Comparison of ENCODE assay signal across 14 mouse cellular contexts in genomic region chr11:119801855-119802254, GRCm38 (mm10).
DNase-seq lines count a peak whose midpoint lies in the region; ATAC-seq and TF ChIP-seq lines count a peak whose summit lies in the region.
"Had no signal": no experiment of that assay in that cellular context is flagged by ENCODE, and none has a peak within 500 bp of the region (broad histone marks: within the 10 kb centered on the region; RNA-seq: fewer than 3 reads in every experiment).

No protein-coding gene starts in this region.

- ATAC-seq in intestine, embryonic 15.5 days: no peak
- no peak for ATAC-seq in intestine, postnatal 0 days
- ATAC-seq in liver, postnatal 0 days: no peak

- 0 out of 2 replicates have a peak overlapping the region, but pooled peaks have one; percentile 15 for H3K27ac ChIP-seq in intestine, embryonic 15.5 days
- H3K27ac ChIP-seq in intestine, postnatal 0 days (ENCODE audit: low read depth, low read length): no peak overlapping the region
- no peak overlapping the region for H3K27ac ChIP-seq in liver, postnatal 0 days (ENCODE audit: low read depth)
- H3K27ac ChIP-seq in thymus, adult 2 months (ENCODE audit: control insufficient read depth, insufficient read depth, low read length): peak overlapping the region; percentile 44; the same call in 1 of the 2 replicates
- H3K27ac ChIP-seq: forebrain, embryonic 10.5 days; heart, embryonic 13.5 days; hindbrain, embryonic 12.5 days had no signal

- H3K4me2 ChIP-seq in intestine, embryonic 15.5 days (replicated peaks): no peak overlapping the region
- H3K4me2 ChIP-seq in intestine, postnatal 0 days (replicated peaks; ENCODE audit: low read depth): no peak overlapping the region
- H3K4me2 ChIP-seq in liver, postnatal 0 days (ENCODE audit: low read depth, low read length): no peak overlapping the region
- H3K4me2 ChIP-seq: heart, embryonic 13.5 days; hindbrain, embryonic 12.5 days had no signal

- no peaks in the 10 kb centered on the region for H3K36me3 ChIP-seq in intestine, embryonic 15.5 days
- peaks cover 11% of the 10 kb centered on the region; the same call in 1 of the 2 replicates for H3K36me3 ChIP-seq in intestine, postnatal 0 days (ENCODE audit: control insufficient read depth, insufficient read depth)
- peaks cover 7% of the 10 kb centered on the region; the same call in 1 of the 2 replicates for H3K36me3 ChIP-seq in liver, postnatal 0 days (replicated peaks; ENCODE audit: insufficient read depth, low read length)
- no peaks in the 10 kb centered on the region for H3K36me3 ChIP-seq in thymus, adult 2 months (ENCODE audit: control insufficient read depth, insufficient read depth, low read length)

- no peak for TF ChIP-seq POLR2A in thymus, adult 2 months (IDR thresholded peaks at IDR 0.05; ENCODE audit: control insufficient read depth, extremely low read depth, insufficient read depth, low read length, poor library complexity)

- TF ChIP-seq CTCF in intestine, postnatal 0 days (IDR thresholded peaks at IDR 0.05; ENCODE audit: low read depth): no peak
- TF ChIP-seq CTCF in liver, postnatal 0 days (IDR thresholded peaks at IDR 0.05; ENCODE audit: low read depth): no peak
- TF ChIP-seq CTCF in thymus, adult 2 months (IDR thresholded peaks at IDR 0.05; ENCODE audit: borderline replicate concordance, control insufficient read depth, extremely low read depth, insufficient read depth, low read length, poor library complexity): no peak

- 0 out of 2 replicates have a peak, but pooled peaks cover 8% of the 10 kb centered on the region for H3K4me1 ChIP-seq in intestine, embryonic 15.5 days (replicated peaks)
- no peaks in the 10 kb centered on the region for H3K4me1 ChIP-seq in intestine, postnatal 0 days (replicated peaks; ENCODE audit: control insufficient read depth, insufficient read depth, low read length)
- H3K4me1 ChIP-seq in liver, postnatal 0 days (ENCODE audit: insufficient read depth): no peaks in the 10 kb centered on the region
- peaks cover 32% of the 10 kb centered on the region for H3K4me1 ChIP-seq in thymus, adult 2 months (replicated peaks; ENCODE audit: control insufficient read depth, insufficient read depth, low read length)

- WGBS in intestine, embryonic 15.5 days: 62% methylated on average over 1 of the region's 1 CpGs
- 60% methylated on average over 1 of the region's 1 CpGs for WGBS in intestine, postnatal 0 days
- WGBS in liver, postnatal 0 days (ENCODE audit: insufficient replicate concordance): 45% methylated on average over 1 of the region's 1 CpGs
- WGBS in thymus, adult 2 months: 46% methylated on average over 1 of the region's 1 CpGs

- no peaks in the 10 kb centered on the region for H3K9me3 ChIP-seq in intestine, embryonic 15.5 days
- no peaks in the 10 kb centered on the region for H3K9me3 ChIP-seq in intestine, postnatal 0 days (ENCODE audit: control insufficient read depth)
- H3K9me3 ChIP-seq in liver, postnatal 0 days (ENCODE audit: low read length): no peaks in the 10 kb centered on the region
- H3K9me3 ChIP-seq: forebrain, embryonic 10.5 days; heart, embryonic 13.5 days; hindbrain, embryonic 12.5 days had no signal

- no peak overlapping the region for H3K9ac ChIP-seq in intestine, embryonic 15.5 days
- H3K9ac ChIP-seq in intestine, postnatal 0 days (ENCODE audit: low read depth, low read length): no peak overlapping the region
- no peak overlapping the region for H3K9ac ChIP-seq in liver, postnatal 0 days (replicated peaks)
- H3K9ac ChIP-seq: heart, embryonic 13.5 days; hindbrain, embryonic 12.5 days had no signal

- TF ChIP-seq EP300 in liver, postnatal 0 days (IDR thresholded peaks at IDR 0.05; ENCODE audit: low read depth): no peak

- DNase-seq in R1 (ENCODE audit: low read depth, low spot score): peak; percentile 23
- peak; percentile 45 for DNase-seq in liver, postnatal 0 days
- peak; percentile 46 for DNase-seq in thymus, adult 2 months
- no peak for DNase-seq in right cerebral cortex, postnatal 4 days
- no peak for DNase-seq in neural tube, embryonic 10.5 days (ENCODE audit: extremely low spot score, low spot score)
- DNase-seq in cerebellum, adult 9-11 months: no peak
- DNase-seq: adrenal gland, postnatal 14 days; cerebellum, adult 18-20 months; kidney, adult 8-10 months had no signal

- no peaks in the 10 kb centered on the region for H3K27me3 ChIP-seq in intestine, embryonic 15.5 days (replicated peaks)
- H3K27me3 ChIP-seq in intestine, postnatal 0 days (replicated peaks; ENCODE audit: control insufficient read depth, insufficient read depth, low read length): no peaks in the 10 kb centered on the region
- H3K27me3 ChIP-seq in liver, postnatal 0 days (ENCODE audit: insufficient read depth, low read length): no peaks in the 10 kb centered on the region
- no peaks in the 10 kb centered on the region for H3K27me3 ChIP-seq in thymus, adult 2 months (ENCODE audit: control insufficient read depth, insufficient read depth, low read length)
- H3K27me3 ChIP-seq: heart, embryonic 13.5 days; hindbrain, embryonic 12.5 days had no signal

- H3K4me3 ChIP-seq in intestine, embryonic 15.5 days (replicated peaks): no peak overlapping the region
- no peak overlapping the region for H3K4me3 ChIP-seq in intestine, postnatal 0 days (ENCODE audit: low read depth, low read length)
- no peak overlapping the region for H3K4me3 ChIP-seq in liver, postnatal 0 days (ENCODE audit: low read depth, low read length)
- H3K4me3 ChIP-seq in thymus, adult 2 months (ENCODE audit: control insufficient read depth, insufficient read depth, low read length): no peak overlapping the region
- H3K4me3 ChIP-seq: forebrain, embryonic 10.5 days; heart, embryonic 13.5 days; hindbrain, embryonic 12.5 days had no signal

Comparison
In these comparisons a context has a peak if more than half of its experiments do, and no peak if none do; other contexts are left out.
1. H3K27ac ChIP-seq: peak in intestine, embryonic 15.5 days (single experiment) and thymus, adult 2 months (single experiment); none in intestine, postnatal 0 days (single experiment) and liver, postnatal 0 days (single experiment).
2. DNase-seq: peak in R1 (single experiment), liver, postnatal 0 days (single experiment) and thymus, adult 2 months (single experiment); none in right cerebral cortex, postnatal 4 days (single experiment), neural tube, embryonic 10.5 days (single experiment) and cerebellum, adult 9-11 months (single experiment).